Mouse (Mus musculus) sigmoid colon, adult 10 weeks (tissue): ENCODE results near the gene Lactbl1. TPM values are rescaled to one million over a fixed set of nuclear protein-coding genes. Genes with fewer than 3 reads are reported as not detected.

Experiments
- polyA plus RNA-seq: library from polyadenylated mRNA; stranded (reverse); fragments of 350-450 nt; fragmentation: Illumina TruSeq; extraction: RNeasy Lipid Tissue Mini Kit (QIAGEN cat#74804); gene quantifications from one replicate; pipeline ENCODE4 v1.2.3, GENCODE M21; 2014; ENCODE audit warnings: low read depth, low replicate concordance

Lactbl1 gene
- not detected for polyA plus RNA-seq

GRCm38 (mm10) chr4:136622388-136622787 lies at the start of gene Lactbl1:
TSS of gene Lactbl1 (plus strand) at chr4:136622621.

DNA sequence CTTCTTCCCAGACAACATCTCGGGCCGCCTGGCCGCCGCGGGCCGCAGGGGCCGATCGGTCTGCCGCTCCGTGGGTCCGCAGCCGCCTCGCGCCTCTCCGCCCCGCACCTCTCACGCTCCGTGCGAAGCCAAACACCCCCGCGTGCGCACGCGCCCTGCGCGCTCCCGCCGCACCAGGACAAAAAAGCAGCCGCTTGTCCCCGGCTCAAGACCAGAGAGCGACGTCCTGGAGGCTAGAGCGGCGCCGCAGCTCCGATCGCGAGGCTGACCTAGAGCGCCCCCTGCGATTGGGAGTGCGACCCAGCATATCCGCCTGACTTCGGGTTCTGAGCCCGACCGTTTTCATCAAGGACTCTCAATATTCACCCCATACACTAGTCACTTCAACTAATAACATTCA lies 19.9 kb upstream of the Lactbl1 start, which contains the start of gene Kdm1a:
TSS of gene Kdm1a (minus strand) at position 156 of the 400 bp plus-strand sequence.

GRCm38 (mm10) chr4:136610387-136610856 lies 12.0 kb upstream of the Lactbl1 start, which contains the start of gene Tex46:
TSS of gene Tex46 (plus strand) at chr4:136610437.

Other genes starting within 250 kb of the Lactbl1 start
- 0.19 TPM for gene Htr1d, start 199.1 kb upstream of the Lactbl1 start, polyA plus RNA-seq
- 0.50 TPM for gene 6030445D17Rik, start 160.4 kb upstream of the Lactbl1 start, polyA plus RNA-seq
- gene Luzp1, start 152.9 kb upstream of the Lactbl1 start, polyA plus RNA-seq, result 123 TPM
- 126 TPM for gene Kdm1a, start 19.9 kb upstream of the Lactbl1 start, polyA plus RNA-seq
- not detected for gene Tex46, start 12.2 kb upstream of the Lactbl1 start, polyA plus RNA-seq
- gene Ephb2, start 213.4 kb downstream of the Lactbl1 start, polyA plus RNA-seq, result 3.4 TPM